Mouse (Mus musculus) neural tube, embryonic 14.5 days (tissue): ENCODE data around the gene Gm28434. TPM values are rescaled to one million over a fixed set of nuclear protein-coding genes. Genes with fewer than 3 reads are reported as not detected.

Source experiments
- ATAC-seq: fragments of 200-750 bp; cut with Nextera tagmentation; 2 replicates; pipeline ENCODE4 v1.8.0; 2017; ENCODE audit warnings: low read depth, mild to moderate bottlenecking, moderate TSS enrichment, moderate library complexity
- H3K27ac ChIP-seq: fragments of 300-500 bp; sonication (generic); 2 replicates; pipeline ENCODE4 v1.5.1; 2014; ENCODE audit warnings: low read depth, mild to moderate bottlenecking, control low read depth, low read length, moderate library complexity, mixed read lengths
- H3K27me3 ChIP-seq: fragments of 300-500 bp; sonication (generic); 2 replicates; pipeline ENCODE4 v1.6.1; 2014; ENCODE audit warnings: low read length; ENCODE audit not compliant: control insufficient read depth, insufficient read depth
- H3K36me3 ChIP-seq: fragments of 300-500 bp; sonication (generic); 2 replicates; pipeline ENCODE4 v1.6.1; 2014; ENCODE audit warnings: low read length, mixed read lengths; ENCODE audit not compliant: control insufficient read depth, insufficient read depth
- H3K4me1 ChIP-seq: fragments of 300-500 bp; sonication (generic); 2 replicates; pipeline ENCODE4 v1.6.1; 2014; ENCODE audit warnings: low read length; ENCODE audit not compliant: control insufficient read depth, insufficient read depth
- H3K4me2 ChIP-seq: fragments of 300-500 bp; sonication (generic); 2 replicates; pipeline ENCODE4 v1.6.1; 2014; ENCODE audit warnings: mild to moderate bottlenecking, low read depth, low read length, control low read depth
- H3K4me3 ChIP-seq: fragments of 300-500 bp; sonication (generic); 2 replicates; pipeline ENCODE4 v1.5.1; 2014; ENCODE audit warnings: low read depth, low read length, control low read depth, mixed read lengths
- H3K9ac ChIP-seq: fragments of 300-500 bp; sonication (generic); replicated peaks from 2 replicates; pipeline ENCODE4 v1.6.1; 2014; ENCODE audit warnings: low read depth, mild to moderate bottlenecking, control low read depth, low read length, mixed read lengths
- H3K9me3 ChIP-seq: fragments of 300-500 bp; sonication (generic); 2 replicates; pipeline ENCODE4 v1.6.1; 2016; ENCODE audit warnings: low read length; ENCODE audit not compliant: control insufficient read depth
- WGBS: fragments of 180-500 bp; shearing (Covaris S2); extraction: QIAGEN DNeasy Blood & Tissue Kit; methylation state at CpG from one replicate; pipeline ENCODE4 v1.1.7; 2014; 5-methylcytosine and 5-hydroxymethylcytosine counted together
- polyA plus RNA-seq: library from polyadenylated mRNA; unstranded; fragments of >200 nt; fragmentation: Nextera tagmentation; extraction: Ambion mirVana; gene quantifications from 2 replicates; pipeline ENCODE4 v1.2.1, GENCODE M21; 2014

Gm28434 gene
- polyA plus RNA-seq: not detected in 2 replicates

DNA sequence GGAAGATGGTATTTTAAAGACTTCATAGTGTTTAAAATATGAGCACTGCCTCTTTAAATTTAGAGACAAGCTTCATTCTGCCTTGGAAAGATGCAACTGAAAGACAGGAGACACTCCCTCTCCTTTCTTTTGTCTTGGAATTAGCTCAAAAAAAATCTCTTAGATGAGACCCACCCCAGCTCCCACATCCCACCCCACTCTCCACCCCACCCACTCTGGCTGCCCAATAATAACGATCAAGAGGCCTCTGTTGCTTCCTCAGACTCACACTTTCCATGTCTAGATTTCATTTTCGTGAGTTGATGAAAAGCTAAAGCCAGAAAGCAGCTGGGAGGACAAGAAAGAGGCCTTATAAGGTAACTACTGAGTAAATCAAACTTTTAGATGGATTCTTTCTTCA is at the start of gene Gm28434, which contains the start of gene 2310003L06Rik:
Gene Gm28434 (plus strand): TSS at position 317 of the 400 bp plus-strand sequence.
Gene 2310003L06Rik (plus strand): TSS at position 259 of the 400 bp plus-strand sequence.
- H3K36me3 ChIP-seq: no peaks in the 10 kb centered on the region
- WGBS: 59% methylated on average over 2 of the region's 2 CpGs
- H3K9ac ChIP-seq: no peak within 1 kb of the TSS
- no peak within 1 kb of the TSS for H3K4me3 ChIP-seq
- ATAC-seq: no peak
- no peaks in the 10 kb centered on the region for H3K27me3 ChIP-seq
- H3K4me2 ChIP-seq: no peak within 1 kb of the TSS
- no peaks in the 10 kb centered on the region for H3K9me3 ChIP-seq
- no peak within 1 kb of the TSS for H3K27ac ChIP-seq
- no peaks in the 10 kb centered on the region for H3K4me1 ChIP-seq

DNA sequence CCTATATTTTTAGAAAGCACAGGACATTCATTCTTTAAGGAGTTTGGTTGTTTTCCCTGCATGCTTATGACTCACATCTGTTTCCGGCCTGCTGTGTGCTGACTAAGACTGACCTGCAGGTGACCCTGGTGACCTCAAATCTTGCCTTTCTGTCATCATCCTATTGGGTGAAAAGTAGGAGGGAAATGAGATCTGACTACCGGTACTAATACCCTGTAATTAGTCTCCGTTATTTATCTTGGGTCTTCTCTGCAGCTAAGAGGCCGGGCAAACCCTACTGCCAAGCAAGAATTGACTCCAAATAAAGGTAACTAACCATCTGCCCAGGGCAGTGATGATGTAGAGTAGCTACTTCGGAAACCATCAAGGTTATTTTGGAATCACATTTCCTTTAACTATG is 43.9 kb upstream of the Gm28434 start, which contains the start of gene Csn3:
Gene Csn3 (plus strand): TSS at position 208 of the 400 bp plus-strand sequence.
- H3K4me2 ChIP-seq: no peak within 1 kb of the TSS
- no peaks in the 10 kb centered on the region for H3K27me3 ChIP-seq
- 27% methylated on average over 5 of the region's 5 CpGs for WGBS
- no peaks in the 10 kb centered on the region for H3K36me3 ChIP-seq
- no peak for ATAC-seq
- no peak within 1 kb of the TSS for H3K27ac ChIP-seq
- no peaks in the 10 kb centered on the region for H3K9me3 ChIP-seq
- no peak within 1 kb of the TSS for H3K9ac ChIP-seq
- H3K4me1 ChIP-seq: no peaks in the 10 kb centered on the region
- no peak within 1 kb of the TSS for H3K4me3 ChIP-seq

DNA sequence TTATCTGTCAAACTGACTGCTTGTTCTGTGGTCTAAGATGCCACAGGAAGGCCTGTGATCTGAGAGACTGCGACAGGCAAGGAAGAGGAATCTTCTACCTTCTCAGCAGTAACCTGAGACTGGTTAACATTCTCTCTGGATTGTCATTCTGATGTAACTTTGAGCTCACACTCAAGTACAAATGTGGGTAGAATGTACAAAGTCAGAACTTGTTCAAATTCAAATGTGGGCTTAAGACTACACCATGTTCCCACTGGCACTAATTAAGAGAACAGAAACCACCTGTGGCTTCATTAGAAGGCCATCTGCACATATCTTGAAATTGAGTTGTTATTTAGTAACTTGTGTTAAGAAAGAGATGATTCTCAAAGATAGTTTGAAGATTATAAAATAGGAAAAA is 37.7 kb upstream of the Gm28434 start:
- no peaks in the 10 kb centered on the region for H3K36me3 ChIP-seq
- H3K4me1 ChIP-seq: no peaks in the 10 kb centered on the region
- no peak overlapping the region for H3K27ac ChIP-seq
- no peak for ATAC-seq
- H3K4me3 ChIP-seq: no peak overlapping the region
- H3K27me3 ChIP-seq: no peaks in the 10 kb centered on the region
- no peak overlapping the region for H3K4me2 ChIP-seq
- no peaks in the 10 kb centered on the region for H3K9me3 ChIP-seq
- WGBS: 74% methylated on average over 1 of the region's 1 CpGs
- H3K9ac ChIP-seq: no peak overlapping the region

DNA sequence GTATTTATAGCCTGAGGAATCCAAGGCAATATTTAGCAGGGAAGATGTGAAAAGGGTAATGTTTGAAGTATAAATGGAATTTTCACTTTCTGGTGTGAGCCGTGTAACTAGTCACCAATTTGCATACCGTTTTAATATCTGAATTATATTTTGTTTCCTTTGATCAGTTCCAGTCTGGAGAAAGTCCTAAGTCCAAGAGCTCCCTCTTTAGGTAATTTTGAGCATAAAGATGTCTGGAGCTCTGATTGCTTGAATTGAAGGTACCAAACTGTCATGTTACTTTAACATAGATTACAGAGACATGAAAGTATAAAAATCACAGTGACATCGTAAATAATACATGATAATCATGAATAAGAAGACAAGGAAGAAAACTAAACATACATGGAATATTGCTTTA is 28.6 kb upstream of the Gm28434 start:
- no peaks in the 10 kb centered on the region for H3K36me3 ChIP-seq
- no peak for ATAC-seq
- H3K4me3 ChIP-seq: no peak overlapping the region
- no peaks in the 10 kb centered on the region for H3K9me3 ChIP-seq
- H3K27me3 ChIP-seq: no peaks in the 10 kb centered on the region
- H3K27ac ChIP-seq: no peak overlapping the region
- H3K9ac ChIP-seq: no peak overlapping the region
- 44% methylated on average over 3 of the region's 3 CpGs for WGBS
- no peak overlapping the region for H3K4me2 ChIP-seq
- no peaks in the 10 kb centered on the region for H3K4me1 ChIP-seq

DNA sequence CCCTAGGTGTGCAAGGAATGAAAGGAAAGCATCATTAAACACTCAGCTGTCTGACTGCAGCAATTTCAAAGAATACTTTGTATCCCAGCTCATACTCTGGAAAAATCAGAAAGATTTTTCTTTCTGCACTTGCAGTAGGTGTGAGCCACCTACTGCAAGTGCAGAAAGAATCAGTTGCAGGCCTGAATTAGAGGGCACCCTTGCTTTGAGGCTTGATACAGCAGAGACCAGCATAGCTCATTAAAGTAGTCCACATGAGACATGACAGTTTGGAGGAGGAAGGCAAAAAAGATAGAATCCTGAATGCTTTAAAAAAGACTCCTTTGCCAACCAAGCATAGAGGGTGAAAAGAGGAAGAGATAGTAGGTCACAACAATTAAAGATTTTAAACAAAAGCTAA is 26.8 kb upstream of the Gm28434 start:
- Histone ChIP-seq H3K27ac (no peak overlapping the region), H3K4me3 (no peak overlapping the region), H3K27me3 (no peaks in the 10 kb centered on the region), H3K36me3 (no peaks in the 10 kb centered on the region), H3K4me1 (no peaks in the 10 kb centered on the region), H3K4me2 (no peak overlapping the region), H3K9ac (no peak overlapping the region), H3K9me3 (no peaks in the 10 kb centered on the region)
- ATAC-seq: no peak

DNA sequence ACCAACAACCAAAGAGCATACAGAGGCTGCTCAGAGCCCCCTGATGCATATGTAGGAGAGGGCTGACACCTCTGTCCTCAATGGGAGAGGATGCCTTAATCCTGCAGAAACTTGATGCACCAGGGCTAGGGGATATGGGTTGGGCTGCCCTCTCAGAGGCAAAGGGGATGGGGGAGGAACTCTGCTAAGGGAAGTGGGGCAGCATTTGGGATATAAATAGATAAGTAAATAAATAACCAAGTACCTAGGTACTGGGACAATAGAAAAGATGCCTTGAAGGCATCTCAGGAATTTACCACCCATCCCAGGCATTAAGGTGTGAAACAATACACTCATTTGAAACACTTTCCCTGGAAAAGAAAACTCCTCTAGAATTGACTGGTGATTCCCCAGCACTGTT is 17.5 kb upstream of the Gm28434 start:
- Histone ChIP-seq H3K27ac (no peak overlapping the region), H3K27me3 (no peaks in the 10 kb centered on the region), H3K4me2 (no peak overlapping the region), H3K4me3 (no peak overlapping the region), H3K36me3 (no peaks in the 10 kb centered on the region), H3K9ac (no peak overlapping the region), H3K9me3 (no peaks in the 10 kb centered on the region), H3K4me1 (no peaks in the 10 kb centered on the region)
- no peak for ATAC-seq

DNA sequence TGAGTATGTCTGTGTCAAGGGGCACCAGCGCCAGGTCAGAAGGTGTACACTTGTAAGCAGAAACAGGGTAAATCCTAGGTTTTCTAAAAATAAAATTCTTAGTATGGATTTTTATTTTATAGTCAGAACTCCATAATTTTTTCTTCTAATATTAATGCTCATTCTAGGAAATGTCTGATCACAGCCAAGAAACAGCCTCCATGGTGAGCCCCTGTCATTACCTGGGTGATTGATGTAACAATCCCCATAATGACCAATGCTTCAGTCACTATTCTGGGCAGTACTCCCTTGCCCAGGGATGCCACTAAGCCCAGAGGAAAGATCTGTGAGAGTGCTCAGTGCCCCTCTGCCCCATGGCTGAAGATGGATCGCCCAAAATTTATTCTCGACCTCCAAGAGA is 9.8 kb downstream of the Gm28434 start, which contains the start of gene Cabs1:
Gene Cabs1 (plus strand): TSS at position 301 of the 400 bp plus-strand sequence.
- ATAC-seq: no peak
- Histone ChIP-seq H3K36me3 (no peaks in the 10 kb centered on the region), H3K27ac (no peak within 1 kb of the TSS), H3K9me3 (no peaks in the 10 kb centered on the region), H3K4me1 (no peaks in the 10 kb centered on the region), H3K27me3 (no peaks in the 10 kb centered on the region), H3K4me3 (no peak within 1 kb of the TSS), H3K9ac (no peak within 1 kb of the TSS), H3K4me2 (no peak within 1 kb of the TSS)
- 91% methylated on average over 3 of the region's 3 CpGs for WGBS

DNA sequence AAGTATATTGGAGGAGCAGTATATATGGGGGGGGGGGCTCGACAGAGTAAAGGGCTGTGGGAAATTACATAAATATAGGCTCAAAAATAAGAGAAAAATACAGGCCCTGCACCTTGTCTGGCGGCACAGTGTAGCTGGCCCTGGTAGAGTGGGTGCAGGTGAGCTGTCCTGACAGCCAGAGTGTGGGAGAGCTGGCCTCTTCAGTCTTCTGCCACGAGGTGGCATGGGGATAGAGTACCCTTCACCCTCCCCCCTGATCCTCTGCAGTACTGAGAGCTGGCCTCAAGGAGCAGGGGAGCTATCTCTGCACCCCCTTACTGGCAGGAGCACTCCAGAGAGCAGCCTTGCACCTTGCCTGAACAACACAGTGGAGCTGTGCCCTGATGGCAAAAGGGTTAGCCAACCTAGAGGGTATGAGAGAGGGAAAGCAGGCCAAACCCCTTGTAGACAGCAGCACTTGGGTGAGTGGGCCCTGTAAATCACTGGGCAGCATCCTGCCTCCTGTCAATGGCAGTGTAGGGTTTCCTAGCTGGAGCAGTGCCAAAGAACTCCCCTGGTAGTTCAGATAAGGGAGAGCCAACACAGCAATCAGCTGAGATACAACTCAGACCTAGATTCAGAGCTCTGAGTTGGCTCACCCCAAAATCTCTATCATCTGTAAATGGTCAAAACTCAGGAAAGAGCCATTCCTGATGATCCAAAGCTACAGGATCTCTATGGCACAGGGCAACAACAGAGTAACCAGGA is 13.3 kb downstream of the Gm28434 start:
- 73% methylated on average over 3 of the region's 3 CpGs for WGBS
- no peaks in the 10 kb centered on the region for H3K36me3 ChIP-seq
- no peak for ATAC-seq

DNA sequence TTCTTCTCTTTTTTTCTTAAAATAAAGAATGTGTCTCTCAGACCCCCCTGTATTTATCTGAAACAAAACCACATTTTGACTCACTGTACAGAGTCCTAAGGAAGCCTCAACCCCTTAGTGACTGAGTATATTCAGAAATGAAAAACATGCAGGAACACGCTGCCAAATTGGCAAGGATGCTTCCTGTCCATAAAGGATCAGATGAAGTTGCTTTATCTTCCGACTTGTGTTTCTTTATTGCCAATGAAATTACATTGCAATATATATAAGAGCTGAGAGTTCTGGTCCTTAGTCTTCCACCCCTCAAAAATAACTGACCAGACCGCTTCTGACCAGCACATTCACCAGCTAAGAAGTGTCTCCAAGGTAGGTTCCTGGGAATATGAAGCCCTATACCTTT is 32.9 kb downstream of the Gm28434 start, which contains the start of gene Smr3a:
Gene Smr3a (plus strand): TSS at position 301 of the 400 bp plus-strand sequence.
- Histone ChIP-seq H3K4me3 (no peak within 1 kb of the TSS), H3K9me3 (no peaks in the 10 kb centered on the region), H3K4me2 (no peak within 1 kb of the TSS), H3K9ac (no peak within 1 kb of the TSS), H3K27me3 (no peaks in the 10 kb centered on the region), H3K27ac (no peak within 1 kb of the TSS), H3K4me1 (no peaks in the 10 kb centered on the region), H3K36me3 (no peaks in the 10 kb centered on the region)
- 92% methylated on average over 3 of the region's 3 CpGs for WGBS
- no peak for ATAC-seq

More for the DNA sequence above, 13.3 kb downstream of the Gm28434 start:
- no peaks in the 10 kb centered on the region for H3K27me3 ChIP-seq
- no peaks in the 10 kb centered on the region for H3K9me3 ChIP-seq
- no peak overlapping the region for H3K9ac ChIP-seq
- H3K4me2 ChIP-seq: no peak overlapping the region
- H3K27ac ChIP-seq: no peak overlapping the region
- no peak overlapping the region for H3K4me3 ChIP-seq
- H3K4me1 ChIP-seq: no peaks in the 10 kb centered on the region
